Mouse (Mus musculus): ENCODE measurements around the gene Lypla2. TPM values are rescaled to one million over a fixed set of nuclear protein-coding genes. Genes with fewer than 3 reads are reported as not detected.
A peak's percentile ranks its signal among the peaks of the same experiment; 100 is the strongest.
"Not testable (repeated sequence)": the region's sequence is repeated elsewhere in the genome, so short reads cannot be mapped to it uniquely, and the experiment has no call there.

The Lypla2 gene
- polyA plus RNA-seq (2017; shearing (Covaris generic)): 10 to 100 TPM; 63.0 to 72.0 TPM

GRCm38 (mm10) chr4:135972556-135972906 is at the start of gene Lypla2:
TSS of gene Lypla2 (minus strand) at chr4:135972626.
- ATAC-seq: peak; percentile 84

- ATAC-seq: peak; percentile 100
Measured at GRCm38 (mm10) chr4:136021549-136022047, 49.2 kb upstream of the Lypla2 start, which contains the start of gene Eloa. TSS of gene Eloa (minus strand) at chr4:136021763.

- no peak for ATAC-seq
Measured at GRCm38 (mm10) chr4:136020743-136021548, 48.5 kb upstream of the Lypla2 start.

- peak; percentile 74 for ATAC-seq
Measured at GRCm38 (mm10) chr4:136016059-136016602, 43.7 kb upstream of the Lypla2 start.

GRCm38 (mm10) chr4:136010586-136010985 is 38.2 kb upstream of the Lypla2 start:
- ATAC-seq: no peak

DNA sequence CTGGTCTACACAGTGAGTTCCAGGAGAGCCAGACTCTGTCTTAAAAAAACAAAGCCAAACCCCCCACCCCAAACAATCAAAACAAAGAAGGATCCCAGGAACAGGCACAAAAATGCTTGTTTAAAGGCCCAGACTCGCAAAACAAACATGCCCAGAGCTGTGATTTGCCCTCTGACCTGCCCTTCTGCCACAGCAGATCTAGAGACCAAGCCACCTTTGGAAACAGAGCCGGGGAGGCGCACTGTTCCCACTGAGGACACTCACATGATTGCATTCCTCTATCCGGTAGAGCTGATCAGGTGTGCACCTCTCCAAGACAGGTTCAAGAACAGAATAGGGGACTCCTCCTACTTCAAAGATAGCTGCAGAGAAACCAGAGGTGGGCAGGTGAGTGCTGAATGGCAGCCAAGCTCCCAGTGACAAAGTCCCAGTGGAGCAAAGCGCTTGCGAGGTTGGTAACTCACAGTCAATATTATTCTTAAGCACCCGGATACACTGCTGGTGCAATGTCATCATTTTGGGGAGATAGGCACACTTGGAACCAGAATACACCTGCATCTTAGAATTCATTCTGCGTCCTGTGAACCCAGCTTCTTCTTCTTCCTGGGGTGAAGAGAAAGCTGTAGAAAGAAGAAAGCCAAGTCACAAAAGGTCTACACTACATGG is 36.5 kb upstream of the Lypla2 start:
- ATAC-seq: no peak

DNA sequence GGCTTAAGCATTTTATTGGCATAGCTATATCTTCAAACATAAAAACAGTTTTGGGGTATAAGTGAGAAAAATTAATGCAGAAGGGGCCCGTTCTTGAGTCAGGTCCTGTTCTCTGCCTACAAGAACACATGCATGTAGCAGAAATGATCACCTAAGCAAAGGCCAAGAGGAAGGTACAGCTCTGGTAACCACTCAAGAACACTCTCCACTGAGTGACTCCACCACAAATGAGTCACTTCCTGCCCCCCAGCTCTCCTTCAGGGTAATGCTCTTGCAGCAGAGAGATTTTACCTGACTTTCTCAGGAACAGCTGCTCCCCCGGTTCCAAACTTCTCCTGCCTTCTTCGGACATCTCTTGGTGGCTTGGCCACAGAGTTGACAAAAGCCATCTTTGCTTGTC is 34.4 kb upstream of the Lypla2 start:
- ATAC-seq: peak; percentile 92

DNA sequence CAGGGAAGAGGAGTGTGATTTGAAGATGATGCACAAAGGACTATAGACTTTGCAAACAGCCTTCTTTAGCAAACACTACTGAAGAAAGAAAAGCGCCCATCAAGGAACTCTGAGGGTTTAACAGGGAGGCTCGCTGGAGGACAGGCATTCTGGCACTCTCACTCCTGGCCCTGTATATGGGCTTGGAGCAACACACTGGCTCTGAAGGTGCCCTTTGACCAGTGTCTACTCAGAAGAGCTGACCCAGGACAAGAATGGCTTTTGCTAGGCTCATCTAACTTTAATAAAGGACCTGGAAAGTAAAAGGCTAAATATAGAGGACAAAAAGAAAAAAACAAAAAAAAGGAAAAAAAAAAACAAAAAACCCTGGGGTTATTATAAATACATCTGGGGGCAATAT is 32.5 kb upstream of the Lypla2 start:
- ATAC-seq: no peak

GRCm38 (mm10) chr4:136004107-136004675 is 31.8 kb upstream of the Lypla2 start:
- ATAC-seq: no peak

DNA sequence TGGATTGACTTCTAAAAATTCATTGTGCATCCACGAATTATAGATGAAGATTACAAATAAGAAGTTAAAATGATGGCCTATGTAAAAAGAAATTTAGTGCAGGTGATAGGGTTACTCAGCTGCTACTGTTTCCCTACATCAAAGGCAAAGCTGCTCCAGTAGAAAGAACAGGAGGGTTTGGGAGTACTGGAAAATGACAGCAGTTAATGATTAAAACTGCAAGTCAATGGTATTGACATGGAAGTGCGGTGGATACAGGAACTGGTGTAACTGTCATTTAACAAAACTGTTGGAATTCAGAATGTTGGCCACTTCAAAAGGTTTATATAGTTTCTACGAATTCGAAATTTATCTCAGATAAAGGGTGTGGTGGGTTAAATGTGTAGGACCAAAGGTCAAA is 22.7 kb upstream of the Lypla2 start:
- ATAC-seq: no peak

GRCm38 (mm10) chr4:135993941-135994340 is 21.5 kb upstream of the Lypla2 start:
- no peak for ATAC-seq

GRCm38 (mm10) chr4:135987714-135988113 is 15.3 kb upstream of the Lypla2 start:
- no peak for ATAC-seq

GRCm38 (mm10) chr4:135986943-135987710 is 14.7 kb upstream of the Lypla2 start, which contains the start of gene Pithd1:
TSS of gene Pithd1 (minus strand) at chr4:135987264.
- peak; percentile 85 for ATAC-seq

GRCm38 (mm10) chr4:135986301-135986942 is 14.0 kb upstream of the Lypla2 start:
- peak; percentile 7 for ATAC-seq

DNA sequence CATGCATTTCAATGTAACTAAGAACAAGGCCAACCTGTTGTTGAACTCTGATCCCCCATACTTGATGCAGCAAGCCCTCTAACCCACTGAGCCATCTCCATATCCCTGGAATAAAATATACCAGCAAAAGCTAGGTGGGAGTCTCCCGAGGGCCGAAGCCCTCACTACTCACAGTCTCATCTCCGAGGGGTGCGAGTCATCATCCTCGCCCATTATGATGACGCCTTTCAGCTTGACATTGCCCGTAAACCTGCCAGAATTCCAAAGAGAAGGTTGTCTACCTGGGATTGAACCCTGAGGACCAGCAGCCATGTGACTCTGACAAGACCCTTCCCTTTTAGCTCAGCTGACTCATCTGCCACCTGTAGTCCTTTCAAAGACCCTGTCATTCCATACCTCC is 13.3 kb upstream of the Lypla2 start:
- no peak for ATAC-seq

DNA sequence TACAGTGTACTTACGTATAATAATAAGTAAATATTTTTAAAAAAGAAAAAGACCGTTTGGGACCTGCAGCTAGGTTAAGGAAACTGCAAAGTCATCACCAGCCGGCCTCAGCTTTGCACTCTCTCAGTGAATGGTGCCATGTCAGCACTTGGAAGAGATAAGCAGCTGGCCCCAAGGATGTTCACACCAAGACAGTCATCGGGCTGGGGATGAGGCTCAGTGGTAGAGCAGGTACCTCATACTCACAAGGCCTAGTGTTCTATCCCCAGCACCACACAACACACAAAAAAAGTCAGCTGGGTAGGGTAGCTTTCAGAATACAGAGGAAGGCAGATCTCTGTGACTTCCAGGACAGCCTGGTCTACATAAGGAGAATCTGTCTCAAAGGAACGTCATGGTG is 12.8 kb upstream of the Lypla2 start:
- ATAC-seq: no peak

DNA sequence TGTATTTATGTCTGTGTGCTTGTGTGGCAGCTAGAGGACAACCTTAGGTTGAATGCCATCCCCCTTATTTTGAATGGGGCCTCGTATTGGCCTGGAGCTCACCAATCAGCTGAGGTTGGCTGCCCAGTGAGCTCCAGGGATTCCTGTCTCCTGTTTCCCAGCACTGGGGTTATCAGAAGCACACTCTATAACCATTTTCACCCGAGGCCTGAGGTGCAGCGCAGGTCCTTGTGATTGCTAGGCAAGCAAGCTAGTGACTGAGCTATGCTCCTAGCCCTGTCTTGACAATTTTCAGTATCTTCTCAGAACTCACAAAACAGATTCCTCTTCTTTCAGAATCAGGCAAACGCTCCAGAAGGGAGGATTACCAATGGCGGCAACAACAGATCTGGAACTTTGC is 12.1 kb upstream of the Lypla2 start:
- ATAC-seq: no peak

- no peak for ATAC-seq
Measured at GRCm38 (mm10) chr4:135981524-135982063, 9.2 kb upstream of the Lypla2 start.

DNA sequence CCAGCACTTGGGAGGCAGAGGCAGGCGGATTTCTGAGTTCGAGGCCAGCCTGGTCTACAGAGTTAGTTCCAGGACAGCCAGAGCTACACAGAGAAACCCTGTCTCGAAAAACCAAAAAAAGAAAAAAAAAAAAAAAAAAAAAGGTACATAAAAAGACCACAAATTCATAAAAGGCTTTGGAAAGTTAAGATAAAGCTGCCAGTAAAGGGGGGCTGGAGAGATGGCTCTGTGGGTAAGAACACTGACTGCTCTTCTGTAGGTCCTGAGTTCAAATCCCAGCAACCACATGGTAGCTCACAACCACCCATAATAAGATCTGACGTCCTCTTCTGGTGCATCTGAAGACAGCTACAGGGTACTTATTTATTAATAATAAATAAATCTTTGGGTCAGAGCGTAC is 7.8 kb upstream of the Lypla2 start:
- ATAC-seq: not testable (repeated sequence)

- no peak for ATAC-seq
Measured at GRCm38 (mm10) chr4:135976146-135976545, 3.7 kb upstream of the Lypla2 start.

Data from CD4-positive, CD25-positive, alpha-beta regulatory T cell, adult 4 months (primary cell).